Mouse (Mus musculus) bone marrow, adult 2 months (tissue): Measurements from ENCODE around the gene Fam173b. TPM values are rescaled to one million over a fixed set of nuclear protein-coding genes. Genes with fewer than 3 reads are reported as not detected.

ENCODE experiments used
- H3K27ac ChIP-seq: fragments of 200-500 bp; 2 replicates; pipeline ENCODE4 v1.5.1; 2012; ENCODE audit warnings: low read depth, mild to moderate bottlenecking, control low read depth, inconsistent platforms, low read length; ENCODE audit not compliant: control insufficient read depth, poor library complexity, insufficient read depth
- H3K4me1 ChIP-seq: fragments of 200-500 bp; 2 replicates; pipeline ENCODE4 v1.6.1; 2011; ENCODE audit warnings: low read length; ENCODE audit not compliant: control insufficient read depth, insufficient read depth
- H3K4me3 ChIP-seq: fragments of 200-500 bp; replicated peaks from 2 replicates; pipeline ENCODE3; 2011; ENCODE audit warnings: mild to moderate bottlenecking, low read depth, low read length, control low read depth; ENCODE audit not compliant: control insufficient read depth
- CTCF ChIP-seq: fragments of 200-500 bp; IDR thresholded peaks from 2 replicates; pipeline ENCODE4 v1.5.1; 2011; ENCODE audit warnings: low read length, control low read depth; ENCODE audit not compliant: control insufficient read depth, insufficient read depth
- POLR2A ChIP-seq: fragments of 200-500 bp; IDR thresholded peaks from 2 replicates; pipeline ENCODE4 v1.6.1; 2011; ENCODE audit warnings: low read depth, mild to moderate bottlenecking, control low read depth, low read length, borderline replicate concordance; ENCODE audit not compliant: control insufficient read depth
- WGBS: fragments of 180-500 bp; shearing (Covaris S2); methylation state at CpG from one replicate; pipeline ENCODE4 v1.1.7; 2018; 5-methylcytosine and 5-hydroxymethylcytosine counted together
- polyA plus RNA-seq: library from polyadenylated mRNA; stranded (reverse); fragments of >200 nt; gene quantifications from 2 replicates; pipeline ENCODE4 v1.2.4, GENCODE M21; 2011; ENCODE audit warnings: low replicate concordance; ENCODE audit not compliant: missing spikeins, insufficient read depth, insufficient read length

The Fam173b gene
- polyA plus RNA-seq, 1 experiment, result 17.7 TPM

- WGBS, result 85% methylated on average over 8 of the region's 8 CpGs
- no peaks in the 10 kb centered on the region for H3K4me1 ChIP-seq
- H3K27ac ChIP-seq, result no peak overlapping the region
- TF ChIP-seq POLR2A (no peak), CTCF (no peak)
- H3K4me3 ChIP-seq, result no peak overlapping the region
Observed at GRCm38 (mm10) chr15:31592531-31592930, 9.1 kb upstream of the Fam173b start.

- TF ChIP-seq POLR2A (no peak), CTCF (no peak)
- Histone ChIP-seq H3K27ac (no peak overlapping the region), H3K4me1 (peaks cover 2% of the 10 kb centered on the region), H3K4me3 (no peak overlapping the region)
- 93% methylated on average over 14 of the region's 14 CpGs for WGBS
Observed at GRCm38 (mm10) chr15:31594260-31594659, 7.4 kb upstream of the Fam173b start.

GRCm38 (mm10) chr15:31595651-31596050 lies 6.0 kb upstream of the Fam173b start:
- H3K4me3 ChIP-seq, result no peak overlapping the region
- H3K27ac ChIP-seq, result no peak overlapping the region
- H3K4me1 ChIP-seq, result peaks cover 2% of the 10 kb centered on the region
- WGBS, result 83% methylated on average over 7 of the region's 7 CpGs
- TF ChIP-seq POLR2A (no peak), CTCF (no peak)

DNA sequence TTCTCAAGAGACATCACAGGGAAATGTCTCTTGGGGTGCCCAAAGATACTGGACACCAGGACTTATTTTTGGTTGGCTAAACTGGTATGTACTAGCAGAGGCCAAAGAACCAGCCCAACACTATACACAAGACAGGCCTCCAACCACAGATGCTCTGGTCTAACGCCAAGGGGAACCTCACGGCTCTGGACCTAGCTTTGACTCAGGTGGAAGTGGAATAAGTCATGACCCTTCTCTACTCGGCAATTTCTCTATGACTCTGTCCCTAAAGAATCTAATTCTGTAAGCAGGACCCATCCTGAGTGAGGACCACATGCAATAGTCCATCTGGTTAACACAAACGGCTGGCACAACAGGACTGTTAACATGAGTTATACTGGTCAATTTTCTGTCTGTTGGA lies 1.8 kb upstream of the Fam173b start:
- 19% methylated on average over 4 of the region's 4 CpGs for WGBS
- H3K4me3 ChIP-seq, result no peak overlapping the region
- peaks cover 4% of the 10 kb centered on the region for H3K4me1 ChIP-seq
- no peak overlapping the region for H3K27ac ChIP-seq
- TF ChIP-seq CTCF, result no peak

DNA sequence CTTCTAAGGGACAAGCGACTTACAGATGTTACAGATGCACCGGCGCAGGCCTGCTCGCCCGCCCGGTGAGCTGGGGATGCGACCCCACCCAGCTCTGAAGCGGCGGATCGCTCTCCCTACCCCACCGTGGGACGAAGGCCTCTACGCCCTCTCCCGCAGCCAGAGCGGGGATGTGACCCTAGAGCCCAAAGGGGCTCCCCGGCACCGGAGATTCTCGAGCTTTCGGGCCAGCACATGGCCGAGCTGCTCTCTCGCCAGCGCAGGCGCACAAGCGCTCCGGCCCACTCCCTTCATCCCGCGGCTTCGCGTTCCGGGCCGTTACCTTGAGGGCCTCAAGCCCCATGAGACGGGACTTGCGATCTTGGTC lies 390 bp upstream of the Fam173b start:
- WGBS, result under 1% methylated on average over 33 of the region's 33 CpGs
- Histone ChIP-seq H3K4me3 (peak overlapping the region; percentile 93), H3K27ac (peak overlapping the region; percentile 40), H3K4me1 (peaks cover 4% of the 10 kb centered on the region)
- TF ChIP-seq CTCF (no peak), POLR2A (no peak)

DNA sequence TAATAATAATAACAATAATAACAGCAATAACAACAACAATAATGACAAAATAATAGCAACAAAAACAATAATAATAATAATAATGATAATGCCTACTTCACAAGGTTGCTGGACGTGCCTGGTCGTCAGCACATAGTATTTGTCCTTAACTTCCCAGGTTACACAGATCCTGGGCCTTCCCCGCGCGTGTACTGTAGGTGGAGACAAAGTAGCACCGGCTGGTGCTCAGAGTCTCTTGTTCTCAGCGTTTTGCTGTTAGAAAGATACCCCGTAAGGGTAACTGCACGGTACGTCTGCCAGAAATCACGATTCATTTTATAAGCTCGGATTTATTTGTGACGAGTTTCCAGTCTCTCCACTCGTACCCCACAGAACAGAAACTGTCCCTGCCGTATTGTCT lies 774 bp downstream of the Fam173b start:
- no peak for TF ChIP-seq POLR2A
- TF ChIP-seq CTCF, result peak; percentile 45; the same call in 1 of the 2 replicates
- Histone ChIP-seq H3K4me1 (peaks cover 4% of the 10 kb centered on the region), H3K4me3 (peak overlapping the region; percentile 71), H3K27ac (no peak overlapping the region)
- WGBS, result 1% methylated on average over 15 of the region's 15 CpGs

DNA sequence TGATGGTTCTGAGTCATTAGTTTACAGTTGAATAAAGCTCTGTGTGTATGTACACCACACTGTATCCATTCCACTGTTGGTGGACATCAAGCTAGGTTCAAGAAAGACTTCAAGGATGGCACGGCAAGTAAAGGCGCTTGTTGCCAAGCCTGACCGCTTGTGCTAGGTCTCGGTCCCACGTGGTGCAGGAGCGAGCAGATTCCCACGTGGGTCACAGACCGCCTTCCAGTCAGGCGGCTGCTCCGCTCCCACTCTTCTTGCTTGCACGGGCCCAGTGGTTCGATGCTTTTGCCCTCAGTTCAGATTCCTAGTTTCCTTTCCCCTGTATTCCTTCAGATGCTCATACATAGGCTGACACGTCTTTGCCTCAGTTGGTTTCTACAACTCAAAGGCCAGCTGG lies 1.5 kb downstream of the Fam173b start:
- H3K4me3 ChIP-seq, result no peak overlapping the region
- H3K4me1 ChIP-seq, result peaks cover 4% of the 10 kb centered on the region
- TF ChIP-seq POLR2A (no peak), CTCF (no peak)
- H3K27ac ChIP-seq, result no peak overlapping the region
- WGBS, result 88% methylated on average over 13 of the region's 13 CpGs

- Histone ChIP-seq H3K4me1 (peaks cover 1% of the 10 kb centered on the region; the same call in 1 of the 2 replicates), H3K4me3 (no peak overlapping the region), H3K27ac (no peak overlapping the region)
- TF ChIP-seq CTCF, result no peak
- TF ChIP-seq POLR2A, result no peak
- 66% methylated on average over 6 of the region's 6 CpGs for WGBS
Observed at GRCm38 (mm10) chr15:31606821-31607220, 5.2 kb downstream of the Fam173b start.

- WGBS, result 87% methylated on average over 3 of the region's 3 CpGs
- H3K27ac ChIP-seq, result no peak overlapping the region
- TF ChIP-seq CTCF (peak; percentile 37; the same call in 1 of the 2 replicates), POLR2A (no peak)
- peaks cover 1% of the 10 kb centered on the region; the same call in 1 of the 2 replicates for H3K4me1 ChIP-seq
- H3K4me3 ChIP-seq, result no peak overlapping the region
Observed at GRCm38 (mm10) chr15:31611027-31611426, 9.4 kb downstream of the Fam173b start.
